Mouse (Mus musculus): Measurements from ENCODE around the gene Rad51c.

DNA sequence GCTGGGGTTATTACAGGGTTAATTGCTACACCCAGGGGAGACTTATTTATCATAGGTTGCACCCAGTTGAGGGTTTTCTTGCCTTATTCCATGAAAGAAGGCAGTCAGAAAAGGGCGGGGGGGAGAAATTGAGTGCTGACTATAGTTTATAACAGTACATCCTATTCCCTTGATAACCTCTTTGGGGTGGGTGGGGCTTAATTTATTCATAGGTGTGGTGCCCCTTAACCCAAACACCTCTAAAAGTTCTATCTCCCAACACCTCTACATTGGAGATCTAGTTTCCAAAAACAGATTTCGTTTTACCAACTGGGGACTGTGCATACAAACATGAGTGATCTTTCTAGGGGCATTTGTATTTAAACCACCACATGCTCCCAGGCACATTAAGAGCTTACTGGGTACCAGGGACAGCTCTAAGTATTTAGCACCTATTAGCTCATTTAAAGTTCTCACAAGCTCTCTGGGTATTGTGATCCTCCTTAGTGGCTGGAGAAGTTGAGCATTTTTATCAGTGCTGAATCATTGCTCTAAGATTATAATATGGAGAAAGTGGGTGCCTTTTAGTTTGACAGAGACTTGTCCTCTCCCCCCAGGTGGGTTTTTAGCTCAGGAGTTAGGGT, 23.4 kb upstream of the Rad51c start:
- TF ChIP-seq CTCF (IDR thresholded peaks at IDR 0.05; ENCODE audit: low read depth, low read length), result no peak
- no peak for TF ChIP-seq TAL1 (conservative IDR thresholded peaks at IDR 0.05; ENCODE audit: low read depth, low read length)
- no peak for TF ChIP-seq GATA1 (IDR thresholded peaks at IDR 0.05; ENCODE audit: borderline replicate concordance, low read length)
